Mouse (Mus musculus) liver, adult 2 months (tissue): ENCODE measurements around the gene Zfp982. TPM values are rescaled to one million over a fixed set of nuclear protein-coding genes. Genes with fewer than 3 reads are reported as not detected.
"Not testable (repeated sequence)": the region's sequence is repeated elsewhere in the genome, so short reads cannot be mapped to it uniquely, and the experiment has no call there.

Experiments
- DNase-seq: peaks from one replicate; pipeline ENCODE4 v3.0.0-alpha.2; 2011; ENCODE audit warnings: low read depth, low spot score; ENCODE audit errors: extremely low read depth
- H3K27ac ChIP-seq: fragments of 200-500 bp; replicated peaks from 2 replicates; pipeline ENCODE4 v1.5.1; 2012; ENCODE audit warnings: low read depth, mild to moderate bottlenecking, control low read depth, inconsistent platforms, low read length; ENCODE audit not compliant: insufficient read depth
- H3K27me3 ChIP-seq: fragments of 200-500 bp; 2 replicates; pipeline ENCODE4 v1.6.1; 2012; ENCODE audit warnings: mild to moderate bottlenecking, moderate library complexity, low read length, inconsistent platforms; ENCODE audit not compliant: control insufficient read depth, insufficient read depth
- H3K36me3 ChIP-seq: fragments of 200-500 bp; 2 replicates; pipeline ENCODE4 v1.6.1; 2012; ENCODE audit warnings: low read length, inconsistent platforms; ENCODE audit not compliant: control insufficient read depth, insufficient read depth
- H3K4me1 ChIP-seq: fragments of 200-500 bp; 2 replicates; pipeline ENCODE4 v1.6.1; 2011; ENCODE audit warnings: low read length; ENCODE audit not compliant: control insufficient read depth, insufficient read depth
- H3K4me3 ChIP-seq: fragments of 200-500 bp; 2 replicates; pipeline ENCODE4 v1.5.1; 2011; ENCODE audit warnings: low read depth, mild to moderate bottlenecking, control low read depth, low read length, moderate library complexity; ENCODE audit not compliant: insufficient read depth
- H3K79me2 ChIP-seq: fragments of 200-500 bp; 2 replicates; pipeline ENCODE4 v1.6.1; 2012; ENCODE audit warnings: inconsistent platforms, mild to moderate bottlenecking, low read length, moderate library complexity; ENCODE audit not compliant: control insufficient read depth, insufficient read depth
- H3K9ac ChIP-seq: fragments of 200-500 bp; 2 replicates; pipeline ENCODE4 v1.6.1; 2012; ENCODE audit warnings: low read depth, mild to moderate bottlenecking, control low read depth, inconsistent platforms, low read length
- CTCF ChIP-seq: fragments of 200-500 bp; IDR thresholded peaks from 2 replicates; pipeline ENCODE4 v1.5.1; 2011; ENCODE audit warnings: low read depth, low read length, control low read depth
- POLR2A ChIP-seq: fragments of 200-500 bp; IDR thresholded peaks from 2 replicates; pipeline ENCODE4 v1.6.1; 2011; ENCODE audit warnings: low read length, control low read depth; ENCODE audit not compliant: insufficient read depth; ENCODE audit errors: extremely low read depth
- WGBS: fragments of 180-500 bp; shearing (Covaris S2); methylation state at CpG from one replicate; pipeline ENCODE4 v1.1.7; 2018; 5-methylcytosine and 5-hydroxymethylcytosine counted together
- polyA plus RNA-seq: library from polyadenylated mRNA; depleted of rRNA; stranded (reverse); fragments of >200 nt; gene quantifications from 2 replicates; pipeline ENCODE4 v1.2.3, GENCODE M21; 2012; rRNA removed
- total RNA-seq: library from RNA; depleted of rRNA; stranded (reverse); fragments of >200 nt; gene quantifications from 2 replicates; pipeline ENCODE4 v1.2.3, GENCODE M21; 2014; rRNA removed

Gene Zfp982
- 1.3 and 3.1 TPM in 2 replicates for total RNA-seq
- polyA plus RNA-seq: 0.07 and 0.13 TPM in 2 replicates

DNA sequence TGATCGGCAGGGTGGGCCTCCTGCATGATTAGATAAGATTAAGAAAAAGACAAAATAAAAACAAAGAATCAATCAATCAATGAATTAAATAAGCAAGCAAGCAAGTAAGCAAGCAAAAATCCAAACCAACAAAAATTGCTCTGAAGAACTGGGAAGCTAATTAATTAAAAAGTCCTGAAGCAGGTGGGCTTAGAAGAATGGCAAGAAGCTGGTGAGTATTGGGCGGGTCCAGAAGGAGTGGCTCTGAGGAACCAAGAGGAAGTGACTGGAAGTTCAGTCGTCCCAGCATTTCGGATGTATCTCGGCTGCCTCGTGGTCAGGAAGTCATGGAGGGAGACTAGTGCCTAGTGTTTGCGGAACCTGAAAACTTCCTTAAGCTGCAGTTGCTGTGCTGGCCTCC is at the start of gene Zfp982:
TSS of gene Zfp982 (plus strand) at position 301 of the 400 bp plus-strand sequence.
- H3K79me2 ChIP-seq, H3K4me3 ChIP-seq, H3K27ac ChIP-seq, H3K9ac ChIP-seq, H3K27me3 ChIP-seq, H3K4me1 ChIP-seq, H3K36me3 ChIP-seq, DNase-seq: not testable (repeated sequence)
- 80% methylated on average over 7 of the region's 7 CpGs for WGBS

DNA sequence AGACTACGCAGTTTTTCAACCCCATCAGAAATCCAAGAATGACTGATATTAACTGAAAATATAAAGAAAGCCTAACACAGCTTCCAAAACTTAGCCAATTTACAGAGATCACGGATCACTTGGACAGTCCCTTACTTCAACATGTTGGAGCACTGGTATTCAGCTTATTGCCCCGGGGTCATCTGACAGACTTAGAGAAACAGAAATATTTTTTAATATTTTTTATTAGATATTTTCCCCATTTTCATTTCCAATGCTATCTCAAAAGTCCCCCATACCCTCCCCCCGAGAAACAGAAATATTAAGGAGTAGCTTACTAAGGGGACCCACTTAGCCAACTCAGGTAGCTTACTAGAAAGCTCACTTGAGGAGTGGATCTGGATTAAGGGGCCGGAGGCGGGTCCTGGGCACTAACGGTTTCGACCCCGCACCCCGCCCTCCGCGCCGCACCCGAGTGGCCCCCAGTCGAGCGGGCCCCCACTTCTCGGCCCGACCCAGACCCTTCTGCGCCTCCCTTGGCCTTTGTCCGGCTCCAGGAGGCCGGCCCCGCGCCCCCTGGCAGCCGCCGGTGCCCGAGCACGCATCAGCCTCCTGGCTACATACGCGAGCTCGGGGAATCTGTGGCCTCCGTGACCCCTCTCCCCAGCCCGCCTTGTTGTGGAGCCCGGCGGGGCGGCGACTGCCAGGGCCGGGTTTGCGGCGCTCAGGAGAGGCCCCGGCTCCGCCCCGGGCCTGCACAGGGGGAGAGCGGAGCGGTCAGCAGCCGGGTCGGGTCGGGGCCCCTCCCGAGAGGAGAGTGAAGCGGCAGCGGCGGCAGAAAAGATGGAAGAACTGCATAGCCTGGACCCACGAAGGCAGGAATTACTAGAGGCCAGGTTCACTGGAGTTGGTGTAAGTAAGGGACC is 49.3 kb upstream of the Zfp982 start:
- Histone ChIP-seq H3K9ac (peak overlapping the region; percentile 98), H3K4me3 (peak overlapping the region; percentile 77), H3K27ac (peak overlapping the region; percentile 65)
- H3K36me3 ChIP-seq, H3K27me3 ChIP-seq, H3K4me1 ChIP-seq, H3K79me2 ChIP-seq: not testable (repeated sequence)
- 7% methylated on average over 52 of the region's 52 CpGs for WGBS
- DNase-seq: peak; percentile 64

DNA sequence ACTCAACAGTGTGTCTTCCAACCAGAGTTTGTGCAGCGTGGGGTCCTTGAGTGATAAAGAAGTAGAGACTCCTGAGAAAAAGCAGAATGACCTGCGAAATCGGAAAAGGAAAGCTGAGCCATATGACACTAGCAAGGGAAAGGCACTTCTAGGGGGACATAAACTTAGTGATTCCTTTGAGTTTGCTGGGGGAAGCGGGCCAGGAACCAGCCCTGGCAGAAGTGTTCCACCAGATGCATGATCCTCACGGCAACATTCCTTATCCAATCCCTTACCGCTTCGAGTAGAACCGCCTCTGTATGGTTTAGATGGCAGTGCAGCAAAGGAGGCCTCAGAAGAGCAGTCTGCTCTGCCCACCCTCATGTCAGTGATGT is 48.7 kb upstream of the Zfp982 start:
- not testable (repeated sequence) for DNase-seq, H3K27me3 ChIP-seq, H3K36me3 ChIP-seq, H3K79me2 ChIP-seq, H3K4me1 ChIP-seq
- H3K27ac ChIP-seq: peak overlapping the region; percentile 24; the same call in 1 of the 2 replicates
- peak overlapping the region; percentile 98 for H3K9ac ChIP-seq
- H3K4me3 ChIP-seq: peak overlapping the region; percentile 77
- 53% methylated on average over 8 of the region's 8 CpGs for WGBS

DNA sequence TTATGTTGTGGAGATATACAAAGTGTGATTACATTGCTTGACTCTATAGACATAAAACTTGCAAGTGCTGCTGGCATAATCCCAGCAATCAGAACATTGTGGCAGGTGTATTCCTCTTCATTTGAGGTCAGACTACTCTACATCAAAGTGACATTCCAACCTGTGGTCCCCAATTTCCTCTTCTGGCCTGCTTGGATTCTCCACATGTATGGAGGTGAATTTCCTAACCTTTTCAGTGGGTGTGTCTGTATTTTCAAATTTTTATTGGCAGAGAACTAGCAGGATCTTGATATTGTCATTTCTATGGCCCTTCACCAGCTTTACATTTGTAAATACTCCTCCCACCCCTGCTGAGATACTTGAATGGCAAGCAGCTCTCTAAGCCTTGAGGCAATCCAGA is 46.8 kb upstream of the Zfp982 start:
- not testable (repeated sequence) for H3K27me3 ChIP-seq, H3K4me1 ChIP-seq, H3K79me2 ChIP-seq, DNase-seq, H3K4me3 ChIP-seq, H3K36me3 ChIP-seq, H3K9ac ChIP-seq, H3K27ac ChIP-seq

DNA sequence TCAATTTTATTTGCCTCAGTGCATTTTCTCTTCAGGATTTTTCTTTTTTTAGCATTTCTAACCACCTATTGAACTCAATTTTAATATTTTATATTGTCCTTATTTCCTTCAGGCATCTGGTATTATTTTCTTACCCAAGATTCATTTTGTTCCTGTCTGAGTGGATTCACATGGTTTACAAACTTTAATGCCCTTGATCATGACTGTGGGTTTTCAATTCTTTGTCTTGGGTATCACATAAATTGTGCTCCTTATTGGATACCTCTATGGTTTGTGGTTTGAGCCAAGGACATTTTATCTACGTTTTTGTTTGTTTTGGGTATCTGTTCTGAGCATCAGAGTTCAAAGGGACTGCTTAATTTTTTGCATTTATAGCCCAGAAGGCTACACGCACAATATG is 43.9 kb upstream of the Zfp982 start:
- no peaks in the 10 kb centered on the region for H3K4me1 ChIP-seq
- no peaks in the 10 kb centered on the region for H3K36me3 ChIP-seq
- no peaks in the 10 kb centered on the region; the same call in 1 of the 2 replicates for H3K27me3 ChIP-seq
- no peak overlapping the region for H3K27ac ChIP-seq
- no peak overlapping the region for H3K4me3 ChIP-seq
- no peak overlapping the region for H3K9ac ChIP-seq
- TF ChIP-seq POLR2A: no peak
- no peak for TF ChIP-seq CTCF
- WGBS: 57% methylated on average over 2 of the region's 2 CpGs
- DNase-seq: no peak
- H3K79me2 ChIP-seq: no peaks in the 10 kb centered on the region; the same call in 1 of the 2 replicates

DNA sequence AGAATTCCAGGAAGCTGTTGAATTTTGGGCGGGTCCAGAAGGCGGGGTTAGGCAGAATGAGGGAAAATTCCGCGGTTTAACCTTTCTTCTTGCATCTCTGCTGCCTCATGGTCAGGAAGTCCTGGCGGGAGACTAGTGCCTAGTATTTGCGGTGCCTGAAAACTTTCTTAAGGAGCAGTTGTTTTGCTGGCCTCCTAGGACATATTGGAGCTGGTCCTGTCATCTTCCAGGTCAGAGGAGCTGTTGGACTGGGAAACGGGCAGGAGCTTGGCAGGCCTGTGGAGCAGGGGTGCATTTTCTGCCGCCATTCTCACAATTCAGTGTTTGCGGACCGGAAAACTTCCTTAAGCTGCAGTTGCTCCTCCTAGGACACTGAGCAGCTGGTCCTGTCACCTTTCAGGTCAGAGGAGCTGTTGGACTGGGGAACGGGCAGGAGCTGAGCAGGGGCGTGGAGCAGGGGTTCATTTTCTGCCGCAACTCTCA is 43.1 kb upstream of the Zfp982 start:
- DNase-seq: no peak
- Histone ChIP-seq H3K79me2 (no peaks in the 10 kb centered on the region; the same call in 1 of the 2 replicates), H3K27ac (no peak overlapping the region), H3K4me3 (no peak overlapping the region), H3K27me3 (no peaks in the 10 kb centered on the region; the same call in 1 of the 2 replicates), H3K4me1 (no peaks in the 10 kb centered on the region), H3K9ac (no peak overlapping the region; the same call in 1 of the 2 replicates), H3K36me3 (no peaks in the 10 kb centered on the region)
- no peak for TF ChIP-seq POLR2A
- TF ChIP-seq CTCF: no peak
- 33% methylated on average over 13 of the region's 13 CpGs for WGBS

DNA sequence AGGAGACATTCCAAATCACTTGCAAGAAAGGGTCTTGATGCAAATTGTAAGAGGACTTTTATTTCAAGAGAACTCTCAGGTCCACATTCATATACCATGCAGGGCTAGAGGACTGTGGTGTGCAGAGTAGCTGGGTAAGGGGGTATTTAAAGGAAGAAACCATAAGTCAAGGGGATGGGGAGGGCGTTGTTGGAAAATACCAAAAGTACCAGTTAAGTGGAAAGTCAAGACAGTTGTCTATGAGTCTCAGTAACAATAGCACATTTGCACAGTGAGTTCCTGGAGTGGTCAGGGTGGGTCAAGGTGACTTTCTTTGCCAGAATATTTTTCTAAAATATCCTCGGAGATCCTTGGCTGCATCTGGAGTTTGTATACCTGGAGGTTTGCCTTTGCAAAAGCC is 42.2 kb upstream of the Zfp982 start:
- H3K36me3 ChIP-seq, H3K4me3 ChIP-seq, H3K9ac ChIP-seq, H3K79me2 ChIP-seq, H3K4me1 ChIP-seq, H3K27me3 ChIP-seq, H3K27ac ChIP-seq, DNase-seq: not testable (repeated sequence)
- WGBS: 77% methylated on average over 2 of the region's 2 CpGs

DNA sequence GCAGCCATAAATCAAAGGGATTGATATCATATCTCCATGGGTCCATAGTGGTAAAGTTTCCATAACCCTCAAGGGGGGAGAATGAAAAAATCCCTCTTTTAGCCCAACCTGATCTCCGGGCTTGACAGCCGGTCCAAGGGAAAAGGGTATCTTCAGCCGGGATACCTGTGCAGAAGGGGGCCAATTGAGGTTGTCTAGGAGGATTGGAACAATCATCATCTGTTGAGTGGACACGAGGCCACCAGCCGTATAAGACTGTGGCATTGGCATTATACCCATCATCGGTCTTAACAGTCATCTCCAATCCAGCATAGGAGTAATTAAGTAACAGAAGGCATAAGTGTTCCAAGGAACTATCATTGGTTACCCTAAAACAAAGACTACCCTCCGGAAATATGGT is 25.0 kb upstream of the Zfp982 start:
- H3K36me3 ChIP-seq, H3K4me1 ChIP-seq, DNase-seq, H3K79me2 ChIP-seq, H3K27ac ChIP-seq, H3K4me3 ChIP-seq, H3K9ac ChIP-seq, H3K27me3 ChIP-seq: not testable (repeated sequence)
- WGBS: 89% methylated on average over 7 of the region's 7 CpGs
